Mouse (Mus musculus) kidney, postnatal 0 days (tissue): Measurements from ENCODE around the gene Stk32c. TPM values are rescaled to one million over a fixed set of nuclear protein-coding genes. Genes with fewer than 3 reads are reported as not detected.

Source experiments
- ATAC-seq: fragments of 200-750 bp; cut with Nextera tagmentation; replicated peaks from 2 replicates; pipeline ENCODE4 v1.8.0; 2017; ENCODE audit warnings: low read depth, moderate number of reproducible peaks, moderate TSS enrichment, moderate library complexity; ENCODE audit not compliant: low FRiP score
- DNase-seq: peaks from one replicate; pipeline ENCODE4 v3.0.0-alpha.2; 2016; ENCODE audit warnings: low spot score
- H3K27ac ChIP-seq: fragments of 300-500 bp; sonication (generic); 2 replicates; pipeline ENCODE4 v1.5.1; 2014; ENCODE audit warnings: mild to moderate bottlenecking
- H3K27me3 ChIP-seq: fragments of 300-500 bp; sonication (generic); 2 replicates; pipeline ENCODE4 v1.6.1; 2014; ENCODE audit warnings: low read length, mixed read lengths; ENCODE audit not compliant: insufficient read depth
- H3K36me3 ChIP-seq: fragments of 300-500 bp; sonication (generic); 2 replicates; pipeline ENCODE4 v1.6.1; 2014; ENCODE audit warnings: low read length, mixed read lengths; ENCODE audit not compliant: insufficient read depth
- H3K4me1 ChIP-seq: fragments of 300-500 bp; sonication (generic); replicated peaks from 2 replicates; pipeline ENCODE4 v1.6.1; 2014; ENCODE audit warnings: antibody characterized with exemption, low read length, mixed read lengths; ENCODE audit not compliant: insufficient read depth
- H3K4me2 ChIP-seq: fragments of 300-500 bp; sonication (generic); 2 replicates; pipeline ENCODE4 v1.6.1; 2014; ENCODE audit warnings: mild to moderate bottlenecking, low read length, moderate library complexity, mixed read lengths
- H3K4me3 ChIP-seq: fragments of 300-500 bp; sonication (generic); replicated peaks from 2 replicates; pipeline ENCODE4 v1.5.1; 2014; ENCODE audit warnings: low read depth, low read length
- H3K9ac ChIP-seq: fragments of 300-500 bp; sonication (generic); 2 replicates; pipeline ENCODE4 v1.6.1; 2014; ENCODE audit warnings: low read depth, low read length
- H3K9me3 ChIP-seq: fragments of 300-500 bp; sonication (generic); replicated peaks from 2 replicates; pipeline ENCODE4 v1.6.1; 2016; ENCODE audit warnings: low read length, inconsistent platforms, mixed read lengths
- CTCF ChIP-seq: IDR thresholded peaks from 2 replicates; pipeline ENCODE4 v1.5.1; 2016; ENCODE audit warnings: antibody characterized with exemption, low read depth, mild to moderate bottlenecking, moderate library complexity
- WGBS: fragments of 180-500 bp; shearing (Covaris S2); extraction: QIAGEN DNeasy Blood & Tissue Kit; methylation state at CpG from one replicate; pipeline ENCODE4 v1.1.7; 2014; 5-methylcytosine and 5-hydroxymethylcytosine counted together
- polyA plus RNA-seq: library from polyadenylated mRNA; unstranded; fragments of >200 nt; fragmentation: Nextera tagmentation; extraction: Ambion mirVana; gene quantifications from 2 replicates; pipeline ENCODE4 v1.2.1, GENCODE M21; 2015

Gene Stk32c
- polyA plus RNA-seq, 1 experiment from 2014 or later, result 0.25 TPM

- H3K4me2 ChIP-seq, result no peak overlapping the region
- H3K36me3 ChIP-seq, result no peaks in the 10 kb centered on the region
- no peak for TF ChIP-seq CTCF
- no peak for ATAC-seq
- 0 out of 2 replicates have a peak, but pooled peaks cover 3% of the 10 kb centered on the region for H3K4me1 ChIP-seq
- WGBS, result 62% methylated on average over 5 of the region's 5 CpGs
- no peaks in the 10 kb centered on the region for H3K9me3 ChIP-seq
- H3K9ac ChIP-seq, result no peak overlapping the region
- peaks cover 8% of the 10 kb centered on the region for H3K27me3 ChIP-seq
- no peak for DNase-seq
- no peak overlapping the region for H3K27ac ChIP-seq
- H3K4me3 ChIP-seq, result no peak overlapping the region
Observed at GRCm38 (mm10) chr7:139081158-139081557, 131.9 kb downstream of the Stk32c start.

GRCm38 (mm10) chr7:139080714-139081113 lies 132.4 kb downstream of the Stk32c start:
- Histone ChIP-seq H3K27me3 (peaks cover 6% of the 10 kb centered on the region; the same call in 1 of the 2 replicates), H3K4me3 (no peak overlapping the region), H3K4me2 (no peak overlapping the region), H3K4me1 (no peaks in the 10 kb centered on the region), H3K36me3 (no peaks in the 10 kb centered on the region), H3K27ac (no peak overlapping the region), H3K9ac (no peak overlapping the region), H3K9me3 (no peaks in the 10 kb centered on the region)
- WGBS, result 69% methylated on average over 4 of the region's 4 CpGs
- peak; percentile 48 for TF ChIP-seq CTCF
- ATAC-seq (no peak), DNase-seq (no peak)

- H3K27me3 ChIP-seq, result no peaks in the 10 kb centered on the region
- ATAC-seq, result no peak
- no peaks in the 10 kb centered on the region for H3K9me3 ChIP-seq
- no peak for TF ChIP-seq CTCF
- 74% methylated on average over 7 of the region's 7 CpGs for WGBS
- no peak for DNase-seq
- H3K27ac ChIP-seq, result no peak overlapping the region
- H3K4me2 ChIP-seq, result no peak overlapping the region
- no peaks in the 10 kb centered on the region for H3K36me3 ChIP-seq
- no peak overlapping the region for H3K9ac ChIP-seq
- H3K4me3 ChIP-seq, result no peak overlapping the region
- H3K4me1 ChIP-seq, result no peaks in the 10 kb centered on the region
Observed at GRCm38 (mm10) chr7:139079141-139079540, 134.0 kb downstream of the Stk32c start.

- no peaks in the 10 kb centered on the region for H3K27me3 ChIP-seq
- no peak overlapping the region for H3K27ac ChIP-seq
- DNase-seq, result no peak
- no peak overlapping the region for H3K9ac ChIP-seq
- no peak for ATAC-seq
- H3K4me2 ChIP-seq, result no peak overlapping the region
- H3K4me3 ChIP-seq, result no peak overlapping the region
- WGBS, result 41% methylated on average over 6 of the region's 6 CpGs
- no peak for TF ChIP-seq CTCF
- no peaks in the 10 kb centered on the region for H3K9me3 ChIP-seq
- no peaks in the 10 kb centered on the region for H3K4me1 ChIP-seq
- no peaks in the 10 kb centered on the region for H3K36me3 ChIP-seq
Observed at GRCm38 (mm10) chr7:139078181-139078580, 134.9 kb downstream of the Stk32c start.

DNA sequence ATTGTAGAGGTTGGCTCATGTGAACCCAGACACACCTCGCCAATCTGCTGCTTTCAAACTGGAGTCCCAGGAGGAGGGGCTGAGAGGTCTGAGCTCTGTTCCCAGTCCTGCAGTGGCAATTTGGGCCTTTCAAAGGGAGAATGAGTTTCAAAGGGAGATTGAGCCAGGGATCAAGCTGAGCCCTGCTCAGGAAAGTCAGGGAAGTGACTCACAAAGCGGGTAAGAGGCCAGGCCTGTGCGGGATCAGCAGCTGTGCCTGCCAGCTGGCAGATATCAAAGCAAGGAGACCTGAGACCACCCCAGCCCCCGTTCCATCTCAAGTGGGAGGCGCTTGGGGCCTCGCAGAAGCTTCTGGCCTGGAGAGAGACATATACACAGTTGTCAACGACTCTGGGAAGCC lies 135.8 kb downstream of the Stk32c start:
- Histone ChIP-seq H3K27ac (no peak overlapping the region), H3K4me1 (no peaks in the 10 kb centered on the region), H3K36me3 (no peaks in the 10 kb centered on the region), H3K4me2 (no peak overlapping the region), H3K9ac (no peak overlapping the region), H3K4me3 (no peak overlapping the region), H3K9me3 (no peaks in the 10 kb centered on the region), H3K27me3 (no peaks in the 10 kb centered on the region)
- DNase-seq (peak; percentile 35), ATAC-seq (no peak)
- WGBS, result 13% methylated on average over 7 of the region's 7 CpGs
- TF ChIP-seq CTCF, result no peak

- no peak for TF ChIP-seq CTCF
- WGBS, result 31% methylated on average over 14 of the region's 14 CpGs
- ATAC-seq (no peak), DNase-seq (no peak)
- H3K4me1 ChIP-seq, result no peaks in the 10 kb centered on the region
- H3K4me3 ChIP-seq, result no peak overlapping the region
- H3K4me2 ChIP-seq, result no peak overlapping the region
- no peak overlapping the region for H3K27ac ChIP-seq
- H3K9ac ChIP-seq, result no peak overlapping the region
- no peaks in the 10 kb centered on the region for H3K27me3 ChIP-seq
- no peaks in the 10 kb centered on the region for H3K36me3 ChIP-seq
- no peaks in the 10 kb centered on the region for H3K9me3 ChIP-seq
Observed at GRCm38 (mm10) chr7:139075054-139075794, 137.9 kb downstream of the Stk32c start.
